Mouse (Mus musculus) mesoderm, embryonic 11.5 days (tissue): ENCODE data around the gene Hexdc.

Source experiments
- DNase-seq: peaks from one replicate; pipeline ENCODE4 v3.0.0-alpha.2; 2012; ENCODE audit warnings: low read depth, low spot score

Hexdc gene

GRCm38 (mm10) chr11:121228129-121229017, 24.1 kb downstream of the Hexdc start:
- no peak for DNase-seq

- peak; percentile 72 for DNase-seq
These were observed 24.8 kb downstream of the Hexdc start, which contains the start of gene Cybc1 for GRCm38 (mm10) chr11:121229018-121229439. TSS of gene Cybc1 (minus strand) at chr11:121229322.

- DNase-seq = no peak
These were observed 27.0 kb downstream of the Hexdc start for GRCm38 (mm10) chr11:121231191-121231590.

- no peak for DNase-seq
These were observed 27.5 kb downstream of the Hexdc start for GRCm38 (mm10) chr11:121231628-121232291.

- no peak for DNase-seq
These were observed 28.5 kb downstream of the Hexdc start for GRCm38 (mm10) chr11:121232706-121233105.

- peak; percentile 42 for DNase-seq
These were observed 31.4 kb downstream of the Hexdc start for GRCm38 (mm10) chr11:121235475-121236238.

GRCm38 (mm10) chr11:121236564-121237344, 32.5 kb downstream of the Hexdc start, which contains the start of gene Narf:
TSS of gene Narf (plus strand) at chr11:121237253.
- DNase-seq = peak; percentile 99

- peak; percentile 44 for DNase-seq
These were observed 33.3 kb downstream of the Hexdc start for GRCm38 (mm10) chr11:121237345-121238128.

GRCm38 (mm10) chr11:121239669-121240068, 35.4 kb downstream of the Hexdc start:
- no peak for DNase-seq

GRCm38 (mm10) chr11:121250196-121250595, 46.0 kb downstream of the Hexdc start:
- no peak for DNase-seq

- DNase-seq = peak; percentile 93
These were observed 55.2 kb downstream of the Hexdc start, which contains the start of gene Foxk2 for GRCm38 (mm10) chr11:121259160-121260100. TSS of gene Foxk2 (plus strand) at chr11:121259990.

- peak; percentile 39 for DNase-seq
These were observed 56.1 kb downstream of the Hexdc start for GRCm38 (mm10) chr11:121260211-121260906.

- no peak for DNase-seq
These were observed 56.8 kb downstream of the Hexdc start for GRCm38 (mm10) chr11:121261074-121261473.
